Mouse (Mus musculus): Measurements from ENCODE around the gene Vps8.

DNA sequence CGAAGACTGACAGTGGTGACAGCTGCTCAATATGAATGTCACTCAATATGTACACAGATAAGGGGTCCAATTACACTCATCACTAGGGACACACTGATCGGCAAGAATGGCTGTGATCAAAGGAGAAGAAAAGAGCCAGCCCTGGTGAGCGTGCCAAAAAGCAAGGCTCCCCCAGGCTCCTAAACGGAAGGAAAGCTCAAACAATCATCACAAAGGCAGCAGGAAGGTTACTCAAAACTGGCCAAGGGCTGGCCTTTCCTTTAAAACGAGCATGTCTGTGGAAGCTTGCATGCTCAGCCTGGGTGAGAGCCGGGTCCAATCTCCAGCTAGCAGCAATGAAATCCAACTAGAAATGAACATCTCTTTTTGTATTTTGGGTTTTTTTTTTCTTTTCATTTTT, 232.4 kb downstream of the Vps8 start:
- TF ChIP-seq CTCF (IDR thresholded peaks at IDR 0.05; ENCODE audit: low read depth) (no peak), EP300 (IDR thresholded peaks at IDR 0.05; ENCODE audit: low read depth) (no peak)
